Mouse (Mus musculus): ENCODE results near the gene Creld1.

GRCm38 (mm10) chr6:113499346-113499745 is 16.2 kb downstream of the Creld1 start:
- TF ChIP-seq CTCF (IDR thresholded peaks at IDR 0.05; ENCODE audit: control insufficient read depth, insufficient read depth, insufficient replicate concordance, low read depth, low read length) (no peak), POLR2A (IDR thresholded peaks at IDR 0.05; ENCODE audit: control insufficient read depth, low read depth, low read length) (no peak)

Measured in testis, adult 2 months (tissue).